Mouse (Mus musculus) midbrain, embryonic 14.5 days (tissue): ENCODE data around the gene Got1. TPM values are rescaled to one million over a fixed set of nuclear protein-coding genes. Genes with fewer than 3 reads are reported as not detected.

ENCODE experiments used
- ATAC-seq: fragments of 200-750 bp; cut with Nextera tagmentation; 2 replicates; pipeline ENCODE4 v1.8.0; 2017; ENCODE audit warnings: moderate number of reproducible peaks, moderate library complexity; ENCODE audit not compliant: low FRiP score, low TSS enrichment
- DNase-seq: peaks from one replicate; pipeline ENCODE4 v3.0.0-alpha.2; 2015
- H3K27ac ChIP-seq: fragments of 300-500 bp; sonication (generic); replicated peaks from 2 replicates; pipeline ENCODE4 v1.5.1; 2014; ENCODE audit warnings: mild to moderate bottlenecking, low read depth, low read length, moderate library complexity
- H3K27me3 ChIP-seq: fragments of 300-500 bp; sonication (generic); 2 replicates; pipeline ENCODE4 v1.6.1; 2014; ENCODE audit warnings: low read length, control low read depth, mixed read lengths; ENCODE audit not compliant: control insufficient read depth, insufficient read depth
- H3K36me3 ChIP-seq: fragments of 300-500 bp; sonication (generic); 2 replicates; pipeline ENCODE4 v1.6.1; 2014; ENCODE audit warnings: low read length, control low read depth; ENCODE audit not compliant: control insufficient read depth, insufficient read depth
- H3K4me1 ChIP-seq: fragments of 300-500 bp; sonication (generic); 2 replicates; pipeline ENCODE4 v1.6.1; 2014; ENCODE audit warnings: mild to moderate bottlenecking, antibody characterized with exemption, low read length, control low read depth; ENCODE audit not compliant: control insufficient read depth, insufficient read depth
- H3K4me2 ChIP-seq: fragments of 300-500 bp; sonication (generic); 2 replicates; pipeline ENCODE4 v1.6.1; 2014; ENCODE audit warnings: mild to moderate bottlenecking, low read length, moderate library complexity
- H3K4me3 ChIP-seq: fragments of 300-500 bp; sonication (generic); replicated peaks from 2 replicates; pipeline ENCODE4 v1.5.1; 2014; ENCODE audit warnings: low read depth, low read length
- H3K9ac ChIP-seq: fragments of 300-500 bp; sonication (generic); replicated peaks from 2 replicates; pipeline ENCODE4 v1.6.1; 2014; ENCODE audit warnings: mild to moderate bottlenecking, low read length, moderate library complexity
- H3K9me3 ChIP-seq: fragments of 300-500 bp; sonication (generic); 2 replicates; pipeline ENCODE4 v1.6.1; 2016; ENCODE audit warnings: low read length, control low read depth, mixed read lengths; ENCODE audit not compliant: control insufficient read depth
- WGBS: fragments of 180-500 bp; shearing (Covaris S2); extraction: QIAGEN DNeasy Blood & Tissue Kit; methylation state at CpG from one replicate; pipeline ENCODE4 v1.1.7; 2014; 5-methylcytosine and 5-hydroxymethylcytosine counted together
- polyA plus RNA-seq: library from polyadenylated mRNA; unstranded; fragments of >200 nt; fragmentation: Nextera tagmentation; extraction: Ambion mirVana; gene quantifications from 2 replicates; pipeline ENCODE4 v1.2.1, GENCODE M21; 2014

Gene Got1
- polyA plus RNA-seq = 72.6 and 89.3 TPM in 2 replicates

DNA sequence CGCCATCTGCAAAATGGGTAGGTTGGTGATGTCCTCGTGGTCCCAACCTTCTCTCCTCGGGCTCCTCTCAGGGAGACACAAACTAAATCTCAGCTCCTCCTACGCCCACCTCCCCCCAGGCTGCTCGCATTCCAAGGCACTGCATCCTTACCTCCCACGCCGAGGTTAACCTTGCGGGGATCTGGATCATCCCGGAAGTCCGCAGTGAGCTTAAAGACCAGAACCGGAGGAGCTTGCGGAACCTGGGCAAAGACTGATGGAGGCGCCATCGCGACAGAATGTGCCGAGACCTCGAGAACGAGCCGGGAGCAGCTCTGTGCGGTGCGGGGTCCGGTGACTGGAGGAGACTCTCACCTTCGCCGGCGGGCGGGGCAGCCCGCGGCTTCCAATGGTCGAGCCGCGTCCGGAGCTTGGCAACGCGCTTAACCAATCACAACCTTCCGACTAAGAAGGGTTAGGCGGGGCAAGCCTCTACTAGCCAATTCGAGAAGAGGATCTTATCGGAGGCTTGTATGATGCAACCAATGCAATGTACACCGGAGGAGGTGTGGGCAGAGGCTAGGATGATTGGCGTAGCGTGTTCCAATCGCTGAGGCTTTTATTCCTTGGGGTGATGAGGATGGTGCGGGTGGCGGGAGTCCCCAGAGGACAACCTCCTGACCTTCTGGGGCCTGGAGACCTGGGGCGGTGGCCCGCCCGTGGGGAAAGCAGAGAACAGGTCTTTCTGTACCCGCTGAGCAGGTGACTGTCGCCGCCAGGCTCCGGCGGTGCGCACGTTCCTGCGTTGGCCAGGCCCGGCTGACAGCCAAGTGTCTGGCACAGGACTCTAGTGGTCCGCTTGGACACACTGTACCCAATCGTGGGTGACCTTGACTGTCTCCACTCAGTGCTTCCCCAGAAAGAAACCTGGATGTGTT lies at the start of gene Got1:
Gene Got1 (minus strand): TSS at position 419 of the 917 bp plus-strand sequence.
- WGBS = under 1% methylated on average over 58 of the region's 58 CpGs
- H3K36me3 ChIP-seq = no peaks in the 10 kb centered on the region
- peak within 1 kb of the TSS; percentile 54 for H3K4me3 ChIP-seq
- H3K9me3 ChIP-seq = no peaks in the 10 kb centered on the region
- DNase-seq (peak; percentile 98), ATAC-seq (peak; percentile 99)
- H3K4me1 ChIP-seq = peaks cover 29% of the 10 kb centered on the region
- H3K4me2 ChIP-seq = peak within 1 kb of the TSS; percentile 72
- H3K9ac ChIP-seq = peak within 1 kb of the TSS; percentile 74
- H3K27me3 ChIP-seq = no peaks in the 10 kb centered on the region
- peak within 1 kb of the TSS; percentile 77 for H3K27ac ChIP-seq

DNA sequence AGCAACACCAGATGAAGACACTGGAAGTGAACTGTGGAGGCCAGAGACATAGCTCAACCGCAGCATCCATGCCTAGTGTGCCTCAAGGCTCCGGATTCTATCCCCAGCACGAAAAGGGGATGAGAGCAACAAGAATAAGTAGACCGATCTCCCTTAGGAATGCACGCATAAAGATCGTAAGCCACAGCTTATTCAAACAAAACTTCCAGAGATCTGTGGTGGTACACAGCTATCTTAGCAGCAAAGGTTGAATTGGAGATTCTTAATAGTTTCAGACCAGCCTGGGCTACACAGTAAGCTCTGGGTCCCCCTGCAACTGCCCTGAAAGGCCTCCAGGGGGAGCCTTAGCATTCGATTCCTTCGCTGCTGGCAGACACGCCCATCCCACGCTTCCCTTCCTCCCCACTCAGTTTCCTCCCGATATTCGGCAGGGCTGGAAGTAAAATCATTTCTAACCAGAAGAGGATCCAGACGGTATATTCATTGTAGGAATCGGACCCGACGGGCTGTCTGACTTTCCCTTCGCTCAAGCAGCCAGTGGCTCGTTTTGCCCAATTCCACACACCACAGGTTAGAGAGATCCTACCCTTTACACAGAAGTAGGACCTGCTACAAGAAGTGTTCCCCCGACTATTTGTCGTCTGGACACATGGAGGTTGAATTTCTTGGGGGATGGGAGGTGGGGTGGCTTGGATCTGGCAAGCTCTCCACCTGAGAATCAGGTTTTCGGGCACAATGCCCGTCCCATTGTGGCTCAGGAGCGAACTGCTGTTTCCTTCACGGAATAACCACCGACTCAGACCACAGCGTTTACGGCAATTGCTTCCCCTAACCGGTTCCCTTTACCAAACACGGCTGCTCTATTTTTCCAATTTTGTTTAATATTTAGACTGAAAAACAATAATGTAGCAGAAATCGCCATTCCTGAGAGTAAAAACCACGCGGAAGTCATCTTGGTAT lies 46.7 kb upstream of the Got1 start:
- no peaks in the 10 kb centered on the region for H3K36me3 ChIP-seq
- H3K4me3 ChIP-seq = peak overlapping the region; percentile 40
- ATAC-seq (peak; percentile 81), DNase-seq (peak; percentile 95)
- H3K9me3 ChIP-seq = no peaks in the 10 kb centered on the region
- WGBS = 14% methylated on average over 32 of the region's 32 CpGs
- H3K4me2 ChIP-seq = peak overlapping the region; percentile 74
- peak overlapping the region; percentile 39 for H3K9ac ChIP-seq
- H3K4me1 ChIP-seq = no peaks in the 10 kb centered on the region
- H3K27me3 ChIP-seq = peaks cover 17% of the 10 kb centered on the region
- H3K27ac ChIP-seq = no peak overlapping the region

DNA sequence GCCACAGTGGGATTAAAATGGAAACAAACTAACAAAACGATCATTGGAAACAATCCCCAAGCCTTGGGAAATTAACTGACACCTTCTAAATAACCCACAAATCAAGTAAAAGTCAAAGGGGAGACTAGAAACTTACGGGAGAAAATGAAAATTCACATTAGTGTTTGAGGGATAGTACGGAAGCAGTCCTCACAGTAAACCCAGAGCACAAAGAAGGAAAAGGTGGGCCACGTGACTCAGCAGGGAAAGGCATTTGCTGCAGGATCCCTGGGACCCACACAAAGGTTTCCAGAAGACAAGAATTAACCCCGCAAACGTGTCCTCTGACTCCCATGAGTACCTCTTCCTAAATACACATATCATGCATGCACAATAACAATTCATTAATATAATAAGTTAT lies 44.7 kb upstream of the Got1 start:
- no peak overlapping the region for H3K27ac ChIP-seq
- 61% methylated on average over 6 of the region's 6 CpGs for WGBS
- peaks cover 16% of the 10 kb centered on the region for H3K27me3 ChIP-seq
- H3K36me3 ChIP-seq = no peaks in the 10 kb centered on the region
- no peaks in the 10 kb centered on the region for H3K9me3 ChIP-seq
- H3K4me3 ChIP-seq = no peak overlapping the region
- H3K4me1 ChIP-seq = no peaks in the 10 kb centered on the region
- H3K4me2 ChIP-seq = no peak overlapping the region
- no peak for DNase-seq
- no peak overlapping the region for H3K9ac ChIP-seq
- no peak for ATAC-seq

DNA sequence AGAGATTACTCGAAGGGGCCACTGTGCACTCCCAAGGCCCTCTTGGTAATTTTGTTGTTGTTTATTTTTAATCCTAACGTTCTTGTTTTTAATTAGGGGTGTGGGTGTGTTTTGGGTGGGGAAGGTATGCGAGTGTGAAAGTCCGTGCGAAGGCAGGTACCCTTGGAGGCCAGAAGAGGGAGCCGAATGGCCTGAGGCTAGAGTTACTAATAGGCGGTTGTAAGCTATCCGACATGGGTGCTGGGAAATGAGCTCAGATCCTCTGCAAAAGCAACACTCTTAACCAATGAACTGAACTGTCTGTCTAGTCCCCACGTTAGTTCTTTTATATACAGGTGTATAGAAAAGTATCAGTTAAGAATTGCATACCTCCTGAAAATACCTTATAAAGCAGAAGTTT lies 43.9 kb upstream of the Got1 start:
- WGBS = 51% methylated on average over 9 of the region's 9 CpGs
- H3K9me3 ChIP-seq = no peaks in the 10 kb centered on the region
- H3K36me3 ChIP-seq = no peaks in the 10 kb centered on the region
- H3K27ac ChIP-seq = no peak overlapping the region
- no peak overlapping the region for H3K4me3 ChIP-seq
- H3K4me1 ChIP-seq = no peaks in the 10 kb centered on the region
- H3K4me2 ChIP-seq = no peak overlapping the region
- H3K27me3 ChIP-seq = peaks cover 10% of the 10 kb centered on the region
- no peak overlapping the region for H3K9ac ChIP-seq
- no peak for DNase-seq
- no peak for ATAC-seq

DNA sequence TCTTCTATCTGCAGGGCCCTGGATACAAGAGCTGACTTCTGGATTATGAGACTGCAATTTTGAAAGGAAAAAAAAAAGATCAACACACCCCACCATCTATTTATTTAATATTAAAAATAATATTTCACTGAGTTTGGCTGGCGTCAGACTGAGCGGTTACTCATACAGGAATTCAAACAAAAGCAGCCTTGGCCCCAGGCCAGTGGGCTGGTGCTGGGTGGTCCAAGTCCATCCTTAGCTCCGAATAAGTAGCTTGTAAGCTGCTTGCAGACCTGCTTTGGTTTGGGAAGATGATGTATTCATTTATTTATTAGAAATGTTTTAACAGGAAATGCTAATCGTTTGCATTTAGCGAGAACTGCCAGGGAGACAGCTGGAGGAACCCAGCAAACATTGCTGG lies 38.8 kb upstream of the Got1 start:
- H3K36me3 ChIP-seq = no peaks in the 10 kb centered on the region
- no peaks in the 10 kb centered on the region for H3K9me3 ChIP-seq
- no peak overlapping the region for H3K4me3 ChIP-seq
- H3K4me2 ChIP-seq = no peak overlapping the region
- H3K4me1 ChIP-seq = no peaks in the 10 kb centered on the region
- 83% methylated on average over 5 of the region's 5 CpGs for WGBS
- no peak overlapping the region for H3K27ac ChIP-seq
- no peak for DNase-seq
- H3K27me3 ChIP-seq = no peaks in the 10 kb centered on the region; the same call in 1 of the 2 replicates
- no peak overlapping the region for H3K9ac ChIP-seq
- no peak for ATAC-seq

DNA sequence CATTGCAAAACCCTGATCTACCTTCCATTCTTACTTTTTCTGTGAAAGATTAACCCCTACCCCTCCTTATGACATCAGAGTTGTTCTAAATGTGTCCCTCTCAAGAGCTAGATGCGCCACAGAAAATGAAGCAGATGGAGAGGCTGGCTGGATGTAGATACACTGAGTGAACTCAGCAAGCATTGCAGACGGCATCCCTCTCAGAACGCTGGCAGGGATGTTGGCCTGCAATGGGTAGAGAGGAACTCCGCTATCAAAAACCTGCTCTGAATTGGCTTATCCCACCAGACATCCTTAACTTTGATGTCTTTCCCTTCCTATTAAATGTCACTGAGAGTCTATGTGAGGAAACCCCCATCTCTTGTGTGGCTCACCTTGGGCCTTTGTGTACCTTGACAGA lies 37.4 kb upstream of the Got1 start:
- Histone ChIP-seq H3K27me3 (no peaks in the 10 kb centered on the region), H3K4me3 (no peak overlapping the region), H3K4me2 (no peak overlapping the region), H3K27ac (no peak overlapping the region), H3K9ac (no peak overlapping the region), H3K4me1 (no peaks in the 10 kb centered on the region), H3K36me3 (no peaks in the 10 kb centered on the region), H3K9me3 (no peaks in the 10 kb centered on the region)
- no peak for ATAC-seq
- WGBS = 90% methylated on average over 4 of the region's 4 CpGs
- no peak for DNase-seq

DNA sequence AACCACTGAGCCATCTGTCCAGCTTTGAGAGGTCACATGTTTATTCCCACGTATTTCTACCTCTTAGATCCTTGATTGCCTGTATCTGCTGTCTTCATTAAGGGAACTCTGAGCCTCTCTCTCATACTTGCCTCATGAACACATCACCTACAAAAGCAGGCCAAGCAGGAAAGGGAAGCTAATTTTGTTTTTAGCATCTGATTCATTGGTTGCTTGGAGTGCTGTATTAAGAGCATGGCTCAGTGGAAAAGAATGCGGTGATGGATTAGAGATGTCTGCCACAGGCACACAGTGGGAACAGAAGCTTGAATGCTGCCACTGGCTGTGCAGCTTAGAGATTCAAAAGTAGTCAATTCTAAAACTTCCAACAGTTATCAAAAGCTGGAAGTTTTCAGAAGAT lies 35.8 kb upstream of the Got1 start:
- no peak overlapping the region for H3K4me3 ChIP-seq

DNA sequence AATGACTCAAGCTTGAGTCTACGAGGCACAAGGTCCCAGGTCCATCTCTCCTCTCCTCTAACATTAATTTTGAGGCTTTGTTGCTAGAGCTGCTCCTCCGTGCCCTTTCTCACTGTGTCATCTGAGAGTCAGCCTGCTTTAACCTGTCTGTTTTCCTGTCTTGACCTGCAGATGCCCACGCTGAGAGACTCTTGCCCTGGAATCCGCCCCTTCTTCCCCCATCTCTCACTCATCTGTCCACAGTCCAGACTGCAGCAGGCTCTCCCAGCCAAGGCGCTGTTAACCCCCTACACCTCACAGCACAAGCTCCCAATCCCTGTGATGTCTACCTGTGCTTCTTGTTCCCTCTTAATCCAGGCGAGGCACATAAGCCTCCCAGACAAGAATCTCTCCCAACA lies 27.1 kb upstream of the Got1 start:
- H3K9me3 ChIP-seq = no peaks in the 10 kb centered on the region
- 84% methylated on average over 6 of the region's 6 CpGs for WGBS
- peaks cover under 1% of the 10 kb centered on the region; the same call in 1 of the 2 replicates for H3K4me1 ChIP-seq
- no peaks in the 10 kb centered on the region for H3K36me3 ChIP-seq
- no peak overlapping the region for H3K4me3 ChIP-seq
- no peak for ATAC-seq
- no peak overlapping the region for H3K4me2 ChIP-seq
- no peak for DNase-seq
- H3K27ac ChIP-seq = no peak overlapping the region
- no peak overlapping the region for H3K9ac ChIP-seq
- H3K27me3 ChIP-seq = no peaks in the 10 kb centered on the region

More for the DNA sequence above, 35.8 kb upstream of the Got1 start:
- WGBS = 83% methylated on average over 2 of the region's 2 CpGs
- Histone ChIP-seq H3K4me1 (no peaks in the 10 kb centered on the region), H3K27me3 (no peaks in the 10 kb centered on the region), H3K27ac (no peak overlapping the region), H3K4me2 (no peak overlapping the region), H3K9ac (no peak overlapping the region), H3K9me3 (no peaks in the 10 kb centered on the region), H3K36me3 (no peaks in the 10 kb centered on the region)
- no peak for DNase-seq
- ATAC-seq = no peak
